Mouse (Mus musculus) activated CD4-positive, CD25-positive, alpha-beta regulatory T cell, adult 4 months (primary cell): ENCODE measurements around the gene Egr2. TPM values are rescaled to one million over a fixed set of nuclear protein-coding genes. Genes with fewer than 3 reads are reported as not detected.

ENCODE experiments used
- polyA plus RNA-seq, 2 experiments: library from polyadenylated mRNA; unstranded; fragments of 100-300 nt; shearing (Covaris generic); gene quantifications; one replicate each; pipeline ENCODE4 v1.2.1; 2017

Egr2 gene
- polyA plus RNA-seq, 2 experiments from 2014 or later: 42.3 to 58.3 TPM

Other genes with a start within 250 kb of the Egr2 start
- 10 to 100 TPM; 40.3 to 43.7 TPM for gene Ado, start 13.5 kb downstream of the Egr2 start, polyA plus RNA-seq